Mouse (Mus musculus) left cerebral cortex, postnatal 14 days (tissue): ENCODE data around the gene Abcg4. TPM values are rescaled to one million over a fixed set of nuclear protein-coding genes. Genes with fewer than 3 reads are reported as not detected.

Experiments
- DNase-seq, 2 experiments: peaks; one replicate each; pipeline ENCODE4 v3.0.0; 2021 to 2022; ENCODE audit warnings: low spot score in 2 of 2, mixed read lengths in 1 of 2
- intact Hi-C: fragments of 180-260 bp; cut with DNase I; formaldehyde crosslinking; loops from one replicate; pipeline ENCODE4 v1.15.1; 2025
- total RNA-seq, 2 experiments: library from RNA; stranded (reverse); gene quantifications; 2 replicates each; pipeline ENCODE4 v1.2.3; 2021

Gene Abcg4
- total RNA-seq, 2 experiments from 2014 or later: 62.2 to 67.9 TPM

DNA sequence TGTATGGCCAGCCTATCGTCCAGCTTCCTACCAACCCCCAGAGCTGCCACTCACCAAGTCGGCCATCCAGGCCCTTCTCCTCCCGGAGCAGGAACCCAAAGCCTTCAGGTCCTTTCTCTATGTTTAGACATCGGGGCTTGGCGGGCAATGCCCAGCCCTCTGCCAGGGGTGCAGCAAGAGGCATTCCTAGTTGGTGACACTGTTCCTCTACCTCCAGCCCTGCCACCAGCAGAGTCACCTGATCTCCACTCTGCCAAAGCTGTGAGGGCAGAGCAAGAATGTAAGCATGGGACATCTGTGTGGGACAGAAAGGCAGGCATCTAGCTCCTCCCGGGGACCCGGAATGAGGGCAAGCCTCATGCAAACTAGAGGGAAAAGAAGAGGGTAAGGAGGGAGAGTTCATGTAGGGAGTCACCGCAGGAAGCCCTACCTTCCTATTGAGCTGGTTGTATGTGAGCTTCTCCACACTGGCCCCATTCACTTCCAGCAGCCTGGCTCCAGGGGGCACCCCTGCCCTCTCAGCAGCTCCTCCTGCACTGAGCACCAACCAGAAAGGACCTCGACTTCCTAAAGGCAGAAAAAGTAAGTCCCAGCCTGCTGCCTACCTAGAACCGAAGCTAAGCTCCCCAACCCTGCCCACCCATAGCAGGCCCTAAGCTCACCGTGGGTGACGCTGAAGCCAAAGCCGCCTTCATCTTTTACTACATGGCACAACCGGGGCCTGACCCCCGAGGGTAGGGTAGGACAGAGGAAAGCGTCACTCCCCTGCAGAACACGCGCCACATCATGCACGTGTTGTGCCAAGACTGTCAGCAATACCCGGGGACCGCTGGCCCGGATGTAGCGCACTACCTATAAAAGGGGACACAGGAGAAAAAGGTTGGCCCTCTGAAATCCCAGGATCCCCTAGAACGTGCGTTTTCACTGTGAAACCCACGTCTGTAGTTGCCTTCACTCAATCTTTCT is 39.0 kb downstream of the Abcg4 start:
- DNase-seq: peak; percentile 69 to 70
- intact Hi-C loops: no loop called here

DNA sequence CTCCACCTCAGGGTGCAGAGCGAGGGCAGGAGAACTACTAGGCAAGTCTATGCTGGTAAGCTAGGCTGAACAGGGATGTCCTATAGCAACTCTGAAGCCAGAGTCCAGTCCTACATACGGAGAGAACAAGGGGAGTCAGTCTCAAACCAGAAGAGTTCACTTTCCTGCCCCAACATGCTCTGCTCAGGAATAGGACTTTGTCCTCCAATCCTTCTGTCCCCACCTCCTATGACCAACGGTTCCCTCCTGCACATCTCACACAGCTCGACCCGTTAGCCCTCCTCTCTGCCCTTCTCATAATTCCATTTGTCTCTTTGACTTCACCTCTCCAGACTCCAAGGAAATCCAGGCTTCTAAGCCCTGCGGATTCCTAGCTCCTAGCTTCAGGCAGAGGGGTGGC is 40.5 kb downstream of the Abcg4 start:
- intact Hi-C loops: no loop called here
- no peak for DNase-seq

DNA sequence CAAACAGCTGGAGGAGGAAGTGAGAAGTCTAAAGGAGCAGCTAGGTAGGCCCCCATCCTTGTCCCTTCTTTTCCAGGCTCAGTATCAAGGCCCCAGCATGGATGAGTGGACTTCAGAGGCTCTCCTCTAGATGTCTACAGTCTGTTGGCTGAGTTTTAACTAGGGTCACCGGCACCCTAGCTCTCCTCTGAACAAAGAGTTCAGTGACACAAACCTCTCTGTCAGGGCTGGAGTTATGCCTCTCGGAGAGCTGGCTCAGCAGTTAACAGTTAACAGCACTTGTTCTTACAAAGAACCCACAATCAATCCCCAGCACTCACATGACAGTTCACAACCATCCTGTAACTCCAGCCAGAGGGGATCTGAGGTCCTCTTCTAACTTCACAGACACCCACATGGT is 44.8 kb downstream of the Abcg4 start:
- intact Hi-C loops: no loop called here
- DNase-seq: no peak

DNA sequence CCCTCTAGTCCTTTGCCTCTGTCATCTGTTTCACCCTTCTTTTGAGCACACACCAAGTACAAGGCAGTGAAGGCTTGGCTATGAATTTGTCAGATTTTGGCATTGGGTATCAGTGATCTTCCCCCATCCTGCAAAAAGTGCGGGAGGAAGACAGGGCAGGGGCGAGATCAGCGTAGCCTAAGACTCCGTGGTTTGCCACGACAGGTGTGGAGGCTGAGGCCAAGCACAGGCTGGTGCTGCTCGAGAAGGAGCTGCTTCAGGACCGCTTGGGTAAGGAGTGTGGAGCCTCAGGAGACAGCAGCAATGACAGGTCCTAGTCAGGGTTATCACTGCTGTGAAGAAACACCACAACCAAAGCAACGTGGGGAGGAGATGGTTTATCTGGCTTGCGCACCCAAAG is 47.0 kb downstream of the Abcg4 start:
- intact Hi-C loops: no loop called here
- DNase-seq: no peak

DNA sequence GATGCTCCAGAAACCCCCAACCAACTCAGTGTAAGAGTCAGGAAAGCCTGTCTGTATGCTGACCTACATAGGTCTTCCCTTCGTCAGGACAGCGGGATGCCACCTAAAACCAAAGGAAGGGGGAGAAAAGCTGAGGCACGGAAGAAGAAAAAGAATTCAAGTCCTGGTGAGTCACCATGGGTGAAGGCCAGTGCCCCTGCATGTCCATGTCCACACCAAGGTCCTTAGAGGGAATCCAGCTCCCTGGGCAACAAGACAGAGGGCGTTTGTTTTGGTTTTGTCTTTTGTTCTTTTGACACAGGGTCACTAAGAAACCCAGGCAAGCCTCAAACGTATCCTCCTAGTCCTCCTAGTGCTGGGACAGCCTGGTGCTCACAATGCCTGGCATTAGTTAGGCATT is 47.5 kb downstream of the Abcg4 start:
- intact Hi-C loops: no loop called here
- DNase-seq: no peak

DNA sequence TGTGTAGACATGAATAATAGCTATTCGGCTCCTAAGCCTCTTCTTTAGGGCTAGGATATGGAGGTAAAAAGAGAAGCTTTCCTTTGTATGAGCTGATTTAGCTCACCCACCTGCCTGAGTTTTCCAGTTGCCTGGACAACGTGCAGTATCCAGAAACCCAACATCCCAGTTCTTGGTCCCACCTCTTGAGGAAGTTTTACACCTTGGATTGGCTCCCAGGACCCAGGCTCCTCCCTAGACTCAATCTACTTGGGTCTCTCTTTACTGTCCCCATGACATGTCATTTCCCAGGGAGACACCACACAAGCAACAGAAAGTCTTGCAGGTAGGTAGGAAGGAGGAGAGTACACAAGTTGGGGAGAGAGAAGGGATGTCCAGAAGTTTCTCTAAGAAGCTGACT is 48.0 kb downstream of the Abcg4 start, which contains the start of gene Ccdc153:
Gene Ccdc153, plus strand, starts transcription at position 278 of the 400 bp plus-strand sequence.
- DNase-seq: peak in 1 of 2 experiments; percentile 55
- intact Hi-C loops: no loop called here

DNA sequence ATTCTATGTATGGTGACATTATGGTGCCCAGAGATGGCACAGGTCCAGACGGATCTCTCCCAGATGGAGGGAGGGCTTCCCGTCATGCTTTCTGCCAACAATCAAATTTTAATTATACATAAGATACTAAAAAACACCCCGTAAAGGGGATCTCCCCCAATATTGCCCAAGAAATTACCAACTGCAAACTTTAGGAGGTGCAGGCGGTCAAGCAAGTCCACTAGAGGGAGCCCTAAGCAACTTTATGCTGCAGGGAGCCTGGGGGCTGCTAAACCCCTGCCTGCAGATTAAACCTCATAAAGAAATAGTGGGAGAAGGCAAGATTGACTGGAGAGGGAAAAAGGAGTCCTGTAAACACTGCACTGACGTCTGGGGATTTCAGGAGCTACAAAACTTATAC is 49.0 kb downstream of the Abcg4 start:
- peak; percentile 50 to 63 for DNase-seq
- intact Hi-C loops: loop anchor here (2.0 to 10.0 kb wide), 4 partner anchors 29 to 255 kb away; partner anchors contain the start of gene Nlrx1

DNA sequence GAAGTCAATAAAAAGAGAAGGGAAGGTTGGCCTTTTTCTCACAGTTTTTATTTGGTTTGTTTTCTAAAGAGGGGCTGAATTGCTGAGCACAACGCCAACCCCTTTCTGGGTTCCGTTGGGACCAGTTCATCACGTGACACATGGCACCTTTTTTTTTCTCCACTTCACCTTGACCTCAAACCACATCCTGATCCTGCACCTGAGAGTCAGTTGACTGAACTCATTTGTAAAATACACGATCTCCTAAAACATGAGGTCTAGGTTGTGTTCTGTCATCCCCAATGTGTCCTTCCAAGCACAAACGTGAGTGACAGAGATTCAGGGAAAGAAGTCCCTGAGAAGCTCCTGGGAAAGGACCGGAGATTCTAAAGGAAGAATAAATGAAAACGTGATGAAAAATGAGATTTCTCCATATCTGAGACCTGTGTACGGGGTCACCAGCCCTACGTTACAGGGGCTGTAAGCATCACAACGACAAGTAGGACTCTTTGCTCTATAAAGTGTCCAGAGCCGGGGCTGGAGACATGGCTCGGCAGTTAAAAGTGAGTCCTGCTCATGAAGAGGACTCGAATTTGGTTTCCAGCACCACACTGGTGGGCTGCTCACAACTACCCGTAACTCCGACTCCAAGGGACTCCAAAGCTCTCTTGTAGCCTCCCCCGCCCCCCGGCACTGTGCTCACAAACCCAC is 49.8 kb downstream of the Abcg4 start:
- intact Hi-C loops: loop anchor here (2.0 to 10.0 kb wide), 4 partner anchors 30 to 254 kb away; partner anchors contain the start of gene Nlrx1
- no peak for DNase-seq

DNA sequence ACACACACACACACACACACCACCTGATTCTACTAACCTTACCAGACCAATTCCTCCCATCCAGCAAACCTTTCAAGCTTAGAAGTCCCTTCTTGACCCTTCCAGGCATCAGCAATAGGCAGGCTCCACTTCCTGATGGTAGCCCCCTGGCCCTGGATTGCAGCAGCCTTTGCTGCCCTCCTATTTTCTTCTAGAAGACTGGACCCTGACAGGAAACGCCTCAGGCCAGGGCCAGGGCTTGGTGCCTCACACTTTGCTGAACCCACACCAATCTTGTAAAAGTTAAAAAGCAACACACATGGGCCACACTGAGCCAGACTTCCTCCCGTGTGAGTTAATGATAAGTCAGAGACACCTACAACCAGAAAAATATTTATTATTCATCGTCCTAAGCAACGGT is 51.3 kb downstream of the Abcg4 start:
- no peak for DNase-seq
- intact Hi-C loops: loop anchor here (10.0 kb wide), 3 partner anchors 52 to 252 kb away; no protein-coding TSS in a partner anchor

DNA sequence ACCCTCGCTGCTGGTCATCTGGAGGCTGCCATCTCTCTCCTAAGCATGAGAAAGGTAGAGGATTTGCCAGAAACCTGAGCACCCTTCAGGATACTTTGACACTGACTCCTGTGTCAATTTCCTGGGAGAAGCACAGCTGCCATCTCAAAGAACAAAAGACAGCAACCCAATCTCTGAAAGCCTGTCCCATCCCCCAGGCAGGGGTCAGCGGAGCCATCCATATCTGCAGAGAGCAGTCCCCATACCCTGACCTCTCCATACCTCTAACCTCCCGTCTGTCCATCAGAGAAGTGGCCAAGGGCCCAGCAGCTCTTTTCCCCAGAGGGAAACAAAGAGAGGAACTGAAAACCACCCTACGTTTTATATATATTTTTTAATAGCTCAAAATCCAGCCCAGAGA is 51.8 kb downstream of the Abcg4 start:
- intact Hi-C loops: loop anchor here (10.0 kb wide), 3 partner anchors 52 to 252 kb away; no protein-coding TSS in a partner anchor
- no peak for DNase-seq

DNA sequence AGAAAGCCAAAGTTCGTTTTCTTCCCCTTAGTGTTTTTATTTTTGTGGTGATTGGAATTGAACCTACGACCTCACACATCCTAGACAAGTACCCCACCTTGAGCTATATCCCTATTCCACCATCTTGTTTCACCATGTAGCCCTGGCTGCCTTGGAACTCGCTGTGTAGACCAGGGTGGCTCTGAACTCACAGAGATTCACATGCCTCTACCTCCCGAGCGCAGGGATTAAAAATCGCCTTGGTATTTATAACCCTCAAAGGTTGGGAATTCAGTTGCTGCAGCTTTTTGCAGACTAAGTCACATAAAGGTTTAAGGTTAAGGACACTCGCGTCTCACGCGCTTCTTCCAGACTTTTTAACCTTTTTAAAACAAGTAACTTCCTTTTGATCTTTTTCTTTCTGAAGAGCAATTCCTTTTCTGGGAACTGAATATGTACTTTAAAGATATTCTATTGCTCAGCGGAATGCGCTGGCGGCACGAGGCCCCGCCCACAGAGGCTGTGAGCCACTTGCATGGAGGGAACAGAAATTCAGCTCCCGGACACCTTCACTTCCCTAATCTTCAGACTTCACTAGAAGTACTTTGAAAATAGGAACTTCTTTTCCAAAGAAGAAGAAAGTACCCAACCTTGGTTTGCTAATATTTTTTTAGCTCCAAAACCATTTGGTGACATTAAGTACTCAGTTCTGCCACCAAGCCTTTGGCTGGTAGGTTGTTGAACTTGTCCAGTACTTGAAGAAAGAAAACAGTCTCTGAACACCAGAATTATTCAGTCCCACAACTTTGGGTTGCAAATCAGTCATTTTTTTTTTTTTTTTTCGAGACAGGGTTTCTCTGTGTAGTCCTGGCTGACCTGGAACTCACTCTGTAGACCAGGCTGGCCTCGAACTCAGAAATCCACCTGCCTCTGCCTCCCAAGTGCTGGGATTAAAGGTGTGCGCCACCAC is 53.7 kb downstream of the Abcg4 start:
- intact Hi-C loops: loop anchor here (10.0 kb wide), 3 partner anchors 50 to 250 kb away; no protein-coding TSS in a partner anchor
- peak; percentile 42 to 46 for DNase-seq

DNA sequence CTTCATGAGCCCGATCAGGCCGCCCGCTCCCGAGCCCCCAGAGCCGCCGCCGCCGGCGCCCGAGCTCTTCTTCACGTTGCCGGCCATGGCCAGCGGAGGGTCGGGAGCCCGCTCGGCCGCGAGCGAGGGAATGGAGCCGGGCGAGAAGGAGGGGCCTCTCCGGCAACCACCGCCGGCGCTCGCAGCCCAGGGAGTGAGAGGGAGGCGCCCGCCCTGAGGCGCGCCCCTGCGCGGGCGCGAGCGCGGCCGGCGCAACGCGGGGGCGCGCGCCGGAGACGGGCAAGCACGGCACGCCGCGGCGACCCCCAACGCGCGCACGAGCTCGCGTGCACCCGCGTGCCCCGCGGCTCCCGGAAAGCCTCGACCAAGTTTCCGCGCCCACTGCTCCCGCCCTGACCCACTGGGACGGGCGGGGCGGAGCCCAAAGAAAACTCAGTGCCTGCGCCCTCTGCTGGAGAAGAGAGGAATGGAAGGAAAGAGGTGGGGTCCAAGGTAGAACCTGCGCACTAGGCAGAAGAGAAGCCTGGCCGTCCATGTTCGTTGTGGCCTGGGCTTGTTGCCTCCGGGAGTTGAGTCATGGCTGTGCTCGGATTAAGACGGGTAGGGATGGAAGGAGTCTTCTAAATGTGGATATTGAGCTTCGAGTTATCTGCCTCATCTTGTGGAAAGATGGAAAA is 54.5 kb downstream of the Abcg4 start, which contains the start of gene Cbl:
Gene Cbl, minus strand, starts transcription at position 248 of the 677 bp plus-strand sequence.
- DNase-seq: peak; percentile 99 to 100
- intact Hi-C loops: loop anchor here (10.0 kb wide), 3 partner anchors 49 to 249 kb away; no protein-coding TSS in a partner anchor

DNA sequence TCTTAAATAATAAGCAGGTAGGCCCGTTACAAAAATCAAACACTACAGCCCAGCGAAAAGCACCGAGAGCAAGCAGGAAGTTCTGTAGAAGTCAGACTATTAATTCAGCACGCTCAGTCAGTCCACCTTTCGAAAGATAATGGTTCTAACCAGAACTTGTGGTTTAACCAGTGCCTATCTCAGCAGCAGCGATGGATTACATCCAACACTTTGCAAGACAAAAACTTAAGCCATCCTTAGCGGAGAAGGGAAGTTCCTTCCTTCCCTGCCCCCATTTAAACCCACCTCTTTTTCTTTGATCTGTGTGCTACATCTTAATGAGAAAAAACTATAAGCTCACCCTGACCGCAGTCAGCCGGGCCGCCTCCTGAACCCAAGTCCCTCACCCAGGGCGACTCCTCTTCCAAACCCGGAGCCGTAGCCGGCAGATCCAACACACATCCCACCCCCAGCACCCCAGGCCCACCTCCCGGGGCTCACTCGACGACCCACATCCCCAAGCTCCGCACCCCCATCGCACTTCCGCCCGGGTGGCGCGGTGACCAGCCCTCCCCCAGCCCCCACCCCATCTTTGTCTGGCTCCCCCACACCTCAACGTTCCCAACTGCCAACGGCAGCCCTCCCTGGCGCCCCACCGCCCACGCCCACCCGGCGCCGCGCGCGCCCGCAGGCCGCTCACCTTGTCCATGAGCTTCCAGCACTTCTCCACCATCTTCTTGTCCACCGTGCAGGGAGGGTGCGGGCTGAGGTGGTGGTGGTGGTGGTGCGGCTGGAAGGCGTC is 55.2 kb downstream of the Abcg4 start:
- intact Hi-C loops: loop anchor here (10.0 kb wide), 3 partner anchors 48 to 248 kb away; no protein-coding TSS in a partner anchor
- DNase-seq: no peak

DNA sequence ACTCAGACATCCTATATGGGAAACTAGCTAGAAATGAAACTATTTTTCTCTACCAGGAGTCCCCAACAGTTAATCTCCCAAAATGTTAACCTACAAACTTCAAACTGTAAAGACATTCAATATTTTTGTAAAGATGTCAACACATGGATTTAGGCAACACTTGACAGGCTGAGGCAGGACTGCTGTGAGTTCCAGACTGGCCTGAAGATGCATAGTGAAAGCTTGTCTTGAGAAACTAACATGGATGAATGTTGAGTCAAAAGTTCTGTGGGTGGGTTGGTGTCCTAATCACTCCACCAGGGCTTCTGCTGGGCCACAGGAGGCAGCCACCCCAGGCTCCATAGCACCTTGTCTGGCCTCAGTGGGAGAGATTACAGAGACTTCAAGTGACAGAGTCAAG is 56.8 kb downstream of the Abcg4 start:
- intact Hi-C loops: loop anchor here (10.0 kb wide), 3 partner anchors 47 to 247 kb away; no protein-coding TSS in a partner anchor
- DNase-seq: no peak

DNA sequence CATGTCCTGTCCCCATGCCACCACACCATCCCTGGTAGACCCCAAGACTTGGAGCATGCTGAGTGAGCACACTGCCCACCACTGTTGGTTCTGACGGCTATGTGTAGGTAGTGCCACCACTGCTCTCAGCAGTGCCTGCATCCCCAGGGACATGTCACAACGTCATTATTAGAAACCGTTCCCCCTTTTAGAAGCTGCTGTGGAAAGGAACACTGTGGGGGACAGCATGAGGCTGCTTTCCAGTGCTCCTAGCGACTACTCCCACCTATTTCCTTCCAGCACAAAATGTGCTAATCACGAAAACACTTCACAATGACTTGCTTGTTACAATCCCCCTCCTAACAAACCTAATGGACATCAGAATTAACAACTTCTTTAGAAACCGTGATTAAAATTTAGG is 62.4 kb downstream of the Abcg4 start:
- peak; percentile 19 to 51 for DNase-seq
- intact Hi-C loops: no loop called here
